Mouse (Mus musculus): ENCODE results near the gene Dmxl2.

Gene Dmxl2

DNA sequence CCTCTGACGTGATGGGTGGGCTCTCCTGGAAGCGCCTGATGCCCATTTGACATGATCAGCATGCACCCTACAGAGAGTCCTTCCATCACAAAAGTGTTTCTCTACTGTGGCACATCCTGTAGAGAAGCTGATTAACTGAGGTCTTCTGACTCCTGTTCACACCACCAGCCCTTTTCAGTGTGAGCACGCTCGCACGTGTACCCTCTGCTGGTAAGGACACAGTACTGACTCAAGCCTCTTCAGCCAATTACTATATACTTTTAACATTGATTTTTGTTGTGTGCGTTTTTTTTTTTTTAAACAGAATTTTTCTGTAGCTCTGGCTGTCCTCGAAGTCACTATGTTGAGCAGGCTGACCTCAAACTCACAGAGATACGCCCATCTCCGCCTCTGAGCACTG, 185.1 kb downstream of the Dmxl2 start:
- Histone ChIP-seq H3K36me3 (ENCODE audit: control insufficient read depth, insufficient read depth, low read length, poor library complexity, severe bottlenecking) (no peaks in the 10 kb centered on the region), H3K27me3 (ENCODE audit: control insufficient read depth, insufficient read depth, low read length, poor library complexity, severe bottlenecking) (no peaks in the 10 kb centered on the region)
- DNase-seq (ENCODE audit: low read depth, low spot score) = no peak
